Mouse (Mus musculus) forebrain, embryonic 16.5 days (tissue): ENCODE results near the gene Ryr3. TPM values are rescaled to one million over a fixed set of nuclear protein-coding genes. Genes with fewer than 3 reads are reported as not detected.
A peak's percentile ranks its signal among the peaks of the same experiment; 100 is the strongest.

Source experiments
- ATAC-seq: fragments of 200-750 bp; cut with Nextera tagmentation; 2 replicates; pipeline ENCODE4 v1.8.0; 2017; ENCODE audit warnings: mild to moderate bottlenecking, moderate library complexity
- H3K27ac ChIP-seq: fragments of 300-500 bp; sonication (generic); 2 replicates; pipeline ENCODE4 v1.5.1; 2014; ENCODE audit warnings: low read length, control low read depth
- H3K27me3 ChIP-seq: fragments of 300-500 bp; sonication (generic); replicated peaks from 2 replicates; pipeline ENCODE4 v1.6.1; 2014; ENCODE audit warnings: low read length; ENCODE audit not compliant: control insufficient read depth, insufficient read depth
- H3K36me3 ChIP-seq: fragments of 300-500 bp; sonication (generic); 2 replicates; pipeline ENCODE4 v1.6.1; 2014; ENCODE audit not compliant: control insufficient read depth, insufficient read depth
- H3K4me1 ChIP-seq: fragments of 300-500 bp; sonication (generic); replicated peaks from 2 replicates; pipeline ENCODE4 v1.6.1; 2014; ENCODE audit warnings: low read length; ENCODE audit not compliant: control insufficient read depth, insufficient read depth
- H3K4me2 ChIP-seq: fragments of 300-500 bp; sonication (generic); 2 replicates; pipeline ENCODE4 v1.6.1; 2014; ENCODE audit warnings: mild to moderate bottlenecking, low read length, control low read depth
- H3K4me3 ChIP-seq: fragments of 300-500 bp; sonication (generic); replicated peaks from 2 replicates; pipeline ENCODE4 v1.5.1; 2014; ENCODE audit warnings: mild to moderate bottlenecking, low read length, control low read depth
- H3K9ac ChIP-seq: fragments of 300-500 bp; sonication (generic); replicated peaks from 2 replicates; pipeline ENCODE4 v1.6.1; 2014; ENCODE audit warnings: low read depth, low read length, control low read depth
- H3K9me3 ChIP-seq: fragments of 300-500 bp; sonication (generic); 2 replicates; pipeline ENCODE4 v1.6.1; 2016; ENCODE audit warnings: low read length; ENCODE audit not compliant: control insufficient read depth
- WGBS: fragments of 180-500 bp; shearing (Covaris S2); extraction: QIAGEN DNeasy Blood & Tissue Kit; methylation state at CpG from one replicate; pipeline ENCODE4 v1.1.7; 2014; 5-methylcytosine and 5-hydroxymethylcytosine counted together
- polyA plus RNA-seq: library from polyadenylated mRNA; unstranded; fragments of >200 nt; fragmentation: Nextera tagmentation; extraction: Ambion mirVana; gene quantifications from 2 replicates; pipeline ENCODE4 v1.2.1, GENCODE M21; 2015

Gene Ryr3
- polyA plus RNA-seq, 1 experiment from 2014 or later, result 9.9 TPM

DNA sequence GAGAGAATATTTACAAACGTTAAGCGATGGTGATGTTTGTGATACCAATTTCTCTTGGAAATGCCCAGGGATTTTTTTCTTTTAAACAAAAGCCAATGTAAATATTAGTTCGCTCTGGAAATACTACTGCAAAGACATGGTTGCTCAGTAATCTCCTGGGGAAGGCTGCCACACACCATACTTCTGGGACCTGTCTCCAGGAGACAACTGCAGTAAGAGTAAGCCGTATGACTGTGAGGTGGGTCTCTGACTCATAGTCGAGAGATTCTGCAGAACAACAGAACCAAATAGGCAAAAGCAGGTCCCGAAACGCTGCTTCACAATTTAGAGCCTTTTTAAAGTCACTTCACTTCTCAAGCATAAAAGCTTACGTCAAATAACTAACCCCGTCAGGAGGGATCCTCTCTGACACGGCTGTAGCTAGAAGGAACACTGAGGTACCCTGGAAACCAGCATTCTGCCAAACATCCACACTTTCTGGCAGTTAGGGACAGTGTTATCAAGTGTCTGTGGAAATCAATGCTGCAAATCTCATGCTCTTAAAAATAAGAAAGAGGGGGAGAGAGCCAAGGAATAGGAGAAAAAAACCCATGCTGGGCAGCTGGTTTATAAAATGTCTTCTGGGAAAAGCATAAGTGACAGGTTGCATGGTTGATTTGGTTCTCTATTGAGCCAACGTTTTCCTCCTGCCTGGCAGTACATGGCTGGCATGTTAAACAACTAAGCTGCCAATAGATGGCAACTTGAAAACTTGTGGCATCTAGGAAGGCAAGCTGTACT lies 207.7 kb downstream of the Ryr3 start:
- peak; percentile 88 for ATAC-seq
- peak overlapping the region; percentile 48; the same call in 1 of the 2 replicates for H3K27ac ChIP-seq
- 47% methylated on average over 11 of the region's 11 CpGs for WGBS
- no peak overlapping the region for H3K4me3 ChIP-seq
- H3K4me1 ChIP-seq, result peaks cover 15% of the 10 kb centered on the region
- H3K9me3 ChIP-seq, result no peaks in the 10 kb centered on the region
- no peaks in the 10 kb centered on the region for H3K36me3 ChIP-seq
- H3K27me3 ChIP-seq, result no peaks in the 10 kb centered on the region
- no peak overlapping the region for H3K4me2 ChIP-seq
- H3K9ac ChIP-seq, result 0 out of 2 replicates have a peak overlapping the region, but pooled peaks have one; percentile 5

GRCm38 (mm10) chr2:112998498-112998897 lies 218.4 kb downstream of the Ryr3 start:
- Histone ChIP-seq H3K4me2 (no peak overlapping the region), H3K4me1 (no peaks in the 10 kb centered on the region), H3K27ac (no peak overlapping the region), H3K4me3 (no peak overlapping the region), H3K27me3 (no peaks in the 10 kb centered on the region), H3K36me3 (no peaks in the 10 kb centered on the region), H3K9ac (no peak overlapping the region), H3K9me3 (no peaks in the 10 kb centered on the region)
- WGBS, result 78% methylated on average over 3 of the region's 3 CpGs
- ATAC-seq, result no peak

DNA sequence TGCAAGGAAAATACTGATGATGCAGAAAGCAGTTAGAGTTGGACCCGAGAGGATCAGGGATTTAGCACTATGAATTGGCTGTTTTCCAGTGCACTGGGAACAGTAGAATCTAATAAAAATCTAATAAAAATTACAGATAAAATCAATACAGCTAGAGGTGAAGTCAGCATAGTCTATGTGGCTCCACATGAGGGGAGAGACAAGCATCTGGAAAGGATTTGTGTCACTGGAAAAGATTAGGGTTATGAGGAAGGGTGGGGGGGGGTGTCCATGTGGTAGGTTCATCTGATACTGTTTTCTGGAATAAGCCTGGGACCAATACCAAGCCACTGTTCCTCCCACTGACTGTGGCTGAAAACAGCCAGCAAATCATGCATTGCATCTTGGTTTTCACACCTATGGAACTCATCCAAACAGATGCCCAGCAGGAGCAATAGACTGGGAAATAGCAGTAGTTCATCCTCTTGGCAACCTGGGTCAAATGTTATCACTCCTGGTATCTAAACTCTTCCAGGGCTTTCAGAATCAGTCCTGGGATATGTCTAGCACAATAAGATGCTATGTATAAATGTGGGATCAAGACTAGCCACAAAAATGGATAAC lies 233.9 kb downstream of the Ryr3 start:
- no peaks in the 10 kb centered on the region for H3K9me3 ChIP-seq
- H3K4me2 ChIP-seq, result no peak overlapping the region
- WGBS, result 42% methylated on average over 1 of the region's 1 CpGs
- no peaks in the 10 kb centered on the region for H3K4me1 ChIP-seq
- no peak overlapping the region for H3K27ac ChIP-seq
- H3K4me3 ChIP-seq, result no peak overlapping the region
- H3K9ac ChIP-seq, result no peak overlapping the region
- no peak for ATAC-seq
- no peaks in the 10 kb centered on the region for H3K27me3 ChIP-seq
- no peaks in the 10 kb centered on the region for H3K36me3 ChIP-seq

- no peak overlapping the region for H3K4me2 ChIP-seq
- H3K27me3 ChIP-seq, result no peaks in the 10 kb centered on the region
- no peaks in the 10 kb centered on the region for H3K4me1 ChIP-seq
- H3K4me3 ChIP-seq, result no peak overlapping the region
- H3K9ac ChIP-seq, result no peak overlapping the region
- no peak overlapping the region for H3K27ac ChIP-seq
- 72% methylated on average over 14 of the region's 14 CpGs for WGBS
- no peaks in the 10 kb centered on the region for H3K36me3 ChIP-seq
- no peak for ATAC-seq
- H3K9me3 ChIP-seq, result no peaks in the 10 kb centered on the region
These were observed 249.9 kb downstream of the Ryr3 start for GRCm38 (mm10) chr2:112966807-112967625.

DNA sequence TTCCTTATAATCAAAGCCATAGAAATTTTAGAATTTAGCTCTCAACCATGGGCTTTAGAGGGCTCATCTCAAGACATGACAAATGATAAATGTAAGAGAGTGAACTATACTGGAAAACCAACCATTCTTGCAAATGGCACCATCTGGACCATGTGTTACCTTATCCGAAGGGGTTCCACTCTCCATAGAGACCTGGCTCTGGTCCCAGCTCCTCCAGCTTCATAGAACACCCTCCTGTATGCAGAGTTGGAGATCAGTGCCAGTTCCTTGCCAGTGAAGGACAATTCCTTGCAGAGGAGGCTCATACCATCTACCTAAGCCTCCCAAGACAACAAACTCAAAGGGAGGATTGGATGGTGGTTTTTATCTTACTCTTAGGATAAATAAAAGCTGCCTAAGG lies 268.0 kb downstream of the Ryr3 start:
- 33% methylated on average over 1 of the region's 1 CpGs for WGBS
- Histone ChIP-seq H3K9me3 (no peaks in the 10 kb centered on the region), H3K27me3 (no peaks in the 10 kb centered on the region), H3K4me2 (no peak overlapping the region), H3K4me3 (no peak overlapping the region), H3K36me3 (no peaks in the 10 kb centered on the region), H3K9ac (no peak overlapping the region), H3K4me1 (no peaks in the 10 kb centered on the region), H3K27ac (no peak overlapping the region)
- ATAC-seq, result no peak

- whole genome bisulfite sequencing, result 54% methylated on average over 1 of the region's 1 CpGs
These were observed 285.1 kb downstream of the Ryr3 start for GRCm38 (mm10) chr2:112931776-112932175.

GRCm38 (mm10) chr2:112913796-112914195 lies 303.1 kb downstream of the Ryr3 start:
- Histone ChIP-seq H3K4me1 (no peaks in the 10 kb centered on the region), H3K36me3 (no peaks in the 10 kb centered on the region), H3K4me2 (no peak overlapping the region), H3K9me3 (no peaks in the 10 kb centered on the region), H3K9ac (no peak overlapping the region), H3K4me3 (no peak overlapping the region), H3K27me3 (no peaks in the 10 kb centered on the region), H3K27ac (no peak overlapping the region)
- no peak for ATAC-seq

More at GRCm38 (mm10) chr2:112931776-112932175, 285.1 kb downstream of the Ryr3 start:
- Histone ChIP-seq H3K4me3 (no peak overlapping the region), H3K27me3 (no peaks in the 10 kb centered on the region), H3K27ac (no peak overlapping the region), H3K4me1 (no peaks in the 10 kb centered on the region), H3K9me3 (no peaks in the 10 kb centered on the region), H3K4me2 (no peak overlapping the region), H3K36me3 (no peaks in the 10 kb centered on the region), H3K9ac (no peak overlapping the region)
- no peak for ATAC-seq

DNA sequence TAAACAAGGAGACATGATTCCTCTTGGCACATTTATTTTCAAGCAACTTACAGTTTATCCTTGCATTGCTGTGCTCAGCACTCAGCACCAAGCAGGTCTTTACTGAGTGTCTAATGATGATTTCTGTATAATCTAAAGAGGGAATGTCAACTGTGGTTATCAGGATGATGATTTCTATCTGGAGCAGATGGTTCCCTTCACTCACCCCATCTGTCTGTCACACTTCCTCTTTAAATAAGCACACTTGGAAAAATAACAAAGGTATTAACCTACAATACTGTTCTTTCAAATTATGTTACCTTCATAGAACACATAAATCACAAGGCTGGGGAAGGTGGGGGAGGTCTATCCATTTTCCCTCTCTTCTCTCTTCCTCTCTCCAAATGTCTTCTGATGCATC lies 304.3 kb downstream of the Ryr3 start:
- H3K36me3 ChIP-seq, result no peaks in the 10 kb centered on the region
- H3K27ac ChIP-seq, result no peak overlapping the region
- H3K4me1 ChIP-seq, result no peaks in the 10 kb centered on the region
- no peak overlapping the region for H3K4me3 ChIP-seq
- no peaks in the 10 kb centered on the region for H3K9me3 ChIP-seq
- H3K27me3 ChIP-seq, result no peaks in the 10 kb centered on the region
- 0 out of 2 replicates have a peak, but pooled peaks have one; percentile 38 for ATAC-seq
- H3K9ac ChIP-seq, result no peak overlapping the region
- no peak overlapping the region for H3K4me2 ChIP-seq

GRCm38 (mm10) chr2:112910579-112910978 lies 306.3 kb downstream of the Ryr3 start:
- no peak overlapping the region for H3K9ac ChIP-seq
- H3K36me3 ChIP-seq, result no peaks in the 10 kb centered on the region
- H3K4me3 ChIP-seq, result no peak overlapping the region
- H3K27ac ChIP-seq, result no peak overlapping the region
- ATAC-seq, result no peak
- H3K9me3 ChIP-seq, result no peaks in the 10 kb centered on the region
- no peaks in the 10 kb centered on the region for H3K27me3 ChIP-seq
- H3K4me1 ChIP-seq, result no peaks in the 10 kb centered on the region
- 64% methylated on average over 4 of the region's 4 CpGs for WGBS
- H3K4me2 ChIP-seq, result no peak overlapping the region
